Mouse (Mus musculus): ENCODE data around the gene Usp40. TPM values are rescaled to one million over a fixed set of nuclear protein-coding genes. Genes with fewer than 3 reads are reported as not detected.

Gene Usp40
- total RNA-seq, 2 experiments from 2014 or later: 13.2 to 16.5 TPM

GRCm38 (mm10) chr1:87951641-87952040 lies 56.7 kb downstream of the Usp40 start:
- intact Hi-C loops (cut with DNase I): no loop called here

GRCm38 (mm10) chr1:87947681-87948091 lies 60.7 kb downstream of the Usp40 start:
- intact Hi-C loops (cut with DNase I): no loop called here
- no peak for DNase-seq

More at GRCm38 (mm10) chr1:87951641-87952040, 56.7 kb downstream of the Usp40 start:
- no peak for DNase-seq

GRCm38 (mm10) chr1:87941765-87942164 lies 66.6 kb downstream of the Usp40 start:
- no peak for DNase-seq
- intact Hi-C loops (cut with DNase I): no loop called here

- no peak for DNase-seq
- intact Hi-C loops (cut with DNase I): no loop called here
These were observed 71.8 kb downstream of the Usp40 start for GRCm38 (mm10) chr1:87936516-87936915.

GRCm38 (mm10) chr1:87936075-87936474 lies 72.3 kb downstream of the Usp40 start:
- no peak for DNase-seq
- intact Hi-C loops (cut with DNase I): no loop called here

- intact Hi-C loops (cut with DNase I): no loop called here
- DNase-seq: no peak
These were observed 72.8 kb downstream of the Usp40 start for GRCm38 (mm10) chr1:87935546-87935945.

- intact Hi-C loops (cut with DNase I): no loop called here
- no peak for DNase-seq
These were observed 73.3 kb downstream of the Usp40 start for GRCm38 (mm10) chr1:87935095-87935494.

- intact Hi-C loops (cut with DNase I): no loop called here
- peak in 1 of 2 experiments; percentile 26 for DNase-seq
These were observed 75.3 kb downstream of the Usp40 start for GRCm38 (mm10) chr1:87933051-87933450.

GRCm38 (mm10) chr1:87929730-87930129 lies 78.6 kb downstream of the Usp40 start:
- DNase-seq: no peak
- intact Hi-C loops (cut with DNase I): no loop called here

- DNase-seq: no peak
- intact Hi-C loops (cut with DNase I): loop anchor here (5.0 kb wide), 2 partner anchors 73 to 138 kb away; partner anchors contain the start of gene Dgkd
These were observed 83.5 kb downstream of the Usp40 start for GRCm38 (mm10) chr1:87924888-87925287.

GRCm38 (mm10) chr1:87922666-87923065 lies 85.7 kb downstream of the Usp40 start:
- intact Hi-C loops (cut with DNase I): loop anchor here (2.0 to 5.0 kb wide), 5 partner anchors 70 to 166 kb away; partner anchors contain the start of gene Dgkd
- peak; percentile 45 to 52 for DNase-seq

GRCm38 (mm10) chr1:87920056-87920614 lies 88.2 kb downstream of the Usp40 start:
- no peak for DNase-seq
- intact Hi-C loops (cut with DNase I): loop anchor here (5.0 kb wide), 2 partner anchors 68 to 133 kb away; partner anchors contain the start of gene Dgkd

- no peak for DNase-seq
These were observed 90.3 kb downstream of the Usp40 start for GRCm38 (mm10) chr1:87918061-87918460.

GRCm38 (mm10) chr1:87917361-87917760 lies 91.0 kb downstream of the Usp40 start:
- intact Hi-C loops (cut with DNase I): no loop called here
- DNase-seq: no peak

More at GRCm38 (mm10) chr1:87918061-87918460, 90.3 kb downstream of the Usp40 start:
- intact Hi-C loops (cut with DNase I): no loop called here

GRCm38 (mm10) chr1:87913356-87913755 lies 95.0 kb downstream of the Usp40 start:
- intact Hi-C loops (cut with DNase I): no loop called here
- no peak for DNase-seq

- DNase-seq: no peak
- intact Hi-C loops (cut with DNase I): no loop called here
These were observed 97.9 kb downstream of the Usp40 start for GRCm38 (mm10) chr1:87910428-87910827.

- intact Hi-C loops (cut with DNase I): no loop called here
These were observed 98.8 kb downstream of the Usp40 start for GRCm38 (mm10) chr1:87909565-87909964.

GRCm38 (mm10) chr1:87908736-87909135 lies 99.6 kb downstream of the Usp40 start:
- intact Hi-C loops (cut with DNase I): no loop called here
- DNase-seq: no peak

More at GRCm38 (mm10) chr1:87909565-87909964, 98.8 kb downstream of the Usp40 start:
- no peak for DNase-seq

GRCm38 (mm10) chr1:87908006-87908405 lies 100.3 kb downstream of the Usp40 start:
- intact Hi-C loops (cut with DNase I): no loop called here
- no peak for DNase-seq

GRCm38 (mm10) chr1:87906361-87906956 lies 101.9 kb downstream of the Usp40 start:
- intact Hi-C loops (cut with DNase I): no loop called here
- no peak for DNase-seq

- intact Hi-C loops (cut with DNase I): no loop called here
- no peak for DNase-seq
These were observed 106.2 kb downstream of the Usp40 start for GRCm38 (mm10) chr1:87902186-87902585.

- peak; percentile 43 to 53 for DNase-seq
- intact Hi-C loops (cut with DNase I): loop anchor here (1.0 kb wide), 1 partner anchor 47 kb away; no protein-coding TSS in a partner anchor
These were observed 107.4 kb downstream of the Usp40 start for GRCm38 (mm10) chr1:87900979-87901378.
